Mouse (Mus musculus) kidney, postnatal 0 days (tissue): ENCODE measurements around the gene Azin2. TPM values are rescaled to one million over a fixed set of nuclear protein-coding genes. Genes with fewer than 3 reads are reported as not detected.

ENCODE experiments used
- ATAC-seq: fragments of 200-750 bp; cut with Nextera tagmentation; replicated peaks from 2 replicates; pipeline ENCODE4 v1.8.0; 2017; ENCODE audit warnings: low read depth, moderate number of reproducible peaks, moderate TSS enrichment, moderate library complexity; ENCODE audit not compliant: low FRiP score
- DNase-seq: peaks from one replicate; pipeline ENCODE4 v3.0.0-alpha.2; 2016; ENCODE audit warnings: low spot score
- H3K27ac ChIP-seq: fragments of 300-500 bp; sonication (generic); 2 replicates; pipeline ENCODE4 v1.5.1; 2014; ENCODE audit warnings: mild to moderate bottlenecking
- H3K27me3 ChIP-seq: fragments of 300-500 bp; sonication (generic); 2 replicates; pipeline ENCODE4 v1.6.1; 2014; ENCODE audit warnings: low read length, mixed read lengths; ENCODE audit not compliant: insufficient read depth
- H3K36me3 ChIP-seq: fragments of 300-500 bp; sonication (generic); 2 replicates; pipeline ENCODE4 v1.6.1; 2014; ENCODE audit warnings: low read length, mixed read lengths; ENCODE audit not compliant: insufficient read depth
- H3K4me1 ChIP-seq: fragments of 300-500 bp; sonication (generic); replicated peaks from 2 replicates; pipeline ENCODE4 v1.6.1; 2014; ENCODE audit warnings: antibody characterized with exemption, low read length, mixed read lengths; ENCODE audit not compliant: insufficient read depth
- H3K4me2 ChIP-seq: fragments of 300-500 bp; sonication (generic); 2 replicates; pipeline ENCODE4 v1.6.1; 2014; ENCODE audit warnings: mild to moderate bottlenecking, low read length, moderate library complexity, mixed read lengths
- H3K4me3 ChIP-seq: fragments of 300-500 bp; sonication (generic); replicated peaks from 2 replicates; pipeline ENCODE4 v1.5.1; 2014; ENCODE audit warnings: low read depth, low read length
- H3K9ac ChIP-seq: fragments of 300-500 bp; sonication (generic); 2 replicates; pipeline ENCODE4 v1.6.1; 2014; ENCODE audit warnings: low read depth, low read length
- H3K9me3 ChIP-seq: fragments of 300-500 bp; sonication (generic); replicated peaks from 2 replicates; pipeline ENCODE4 v1.6.1; 2016; ENCODE audit warnings: low read length, inconsistent platforms, mixed read lengths
- CTCF ChIP-seq: IDR thresholded peaks from 2 replicates; pipeline ENCODE4 v1.5.1; 2016; ENCODE audit warnings: antibody characterized with exemption, low read depth, mild to moderate bottlenecking, moderate library complexity
- WGBS: fragments of 180-500 bp; shearing (Covaris S2); extraction: QIAGEN DNeasy Blood & Tissue Kit; methylation state at CpG from one replicate; pipeline ENCODE4 v1.1.7; 2014; 5-methylcytosine and 5-hydroxymethylcytosine counted together
- polyA plus RNA-seq: library from polyadenylated mRNA; unstranded; fragments of >200 nt; fragmentation: Nextera tagmentation; extraction: Ambion mirVana; gene quantifications from 2 replicates; pipeline ENCODE4 v1.2.1, GENCODE M21; 2015

The Azin2 gene
- polyA plus RNA-seq, 1 experiment from 2014 or later: 21.5 TPM

- WGBS: 93% methylated on average over 9 of the region's 9 CpGs
Observed at GRCm38 (mm10) chr4:128991500-128992008, 29.3 kb upstream of the Azin2 start, which contains the start of gene Ak2. Gene Ak2, plus strand, starts transcription at chr4:128991958.

GRCm38 (mm10) chr4:128989678-128990077 lies 27.4 kb upstream of the Azin2 start:
- Histone ChIP-seq H3K36me3 (no peaks in the 10 kb centered on the region), H3K4me1 (0 out of 2 replicates have a peak, but pooled peaks cover 8% of the 10 kb centered on the region), H3K27me3 (no peaks in the 10 kb centered on the region), H3K4me2 (no peak overlapping the region), H3K9ac (no peak overlapping the region), H3K9me3 (no peaks in the 10 kb centered on the region), H3K4me3 (no peak overlapping the region), H3K27ac (no peak overlapping the region)
- WGBS: 59% methylated on average over 11 of the region's 11 CpGs
- no peak for DNase-seq
- ATAC-seq: no peak
- TF ChIP-seq CTCF: no peak

More at GRCm38 (mm10) chr4:128991500-128992008, 29.3 kb upstream of the Azin2 start, which contains the start of gene Ak2:
- Histone ChIP-seq H3K4me1 (0 out of 2 replicates have a peak, but pooled peaks cover 12% of the 10 kb centered on the region), H3K4me3 (no peak within 1 kb of the TSS), H3K27ac (no peak within 1 kb of the TSS), H3K9me3 (no peaks in the 10 kb centered on the region), H3K36me3 (no peaks in the 10 kb centered on the region), H3K9ac (no peak within 1 kb of the TSS), H3K27me3 (no peaks in the 10 kb centered on the region), H3K4me2 (no peak within 1 kb of the TSS; the same call in 1 of the 2 replicates)
- ATAC-seq (no peak), DNase-seq (no peak)
- no peak for TF ChIP-seq CTCF

GRCm38 (mm10) chr4:128988911-128989310 lies 26.7 kb upstream of the Azin2 start:
- Histone ChIP-seq H3K9me3 (no peaks in the 10 kb centered on the region), H3K9ac (no peak overlapping the region), H3K4me3 (no peak overlapping the region), H3K4me2 (no peak overlapping the region), H3K36me3 (no peaks in the 10 kb centered on the region), H3K27ac (no peak overlapping the region), H3K4me1 (0 out of 2 replicates have a peak, but pooled peaks cover 2% of the 10 kb centered on the region), H3K27me3 (no peaks in the 10 kb centered on the region)
- ATAC-seq: no peak
- no peak for DNase-seq
- no peak for TF ChIP-seq CTCF
- WGBS: 56% methylated on average over 3 of the region's 3 CpGs

GRCm38 (mm10) chr4:128984600-128984999 lies 22.4 kb upstream of the Azin2 start:
- Histone ChIP-seq H3K4me2 (no peak overlapping the region), H3K4me1 (no peaks in the 10 kb centered on the region), H3K9me3 (no peaks in the 10 kb centered on the region), H3K27me3 (no peaks in the 10 kb centered on the region), H3K9ac (no peak overlapping the region), H3K27ac (no peak overlapping the region), H3K4me3 (no peak overlapping the region), H3K36me3 (no peaks in the 10 kb centered on the region)
- DNase-seq (no peak), ATAC-seq (no peak)
- WGBS: 27% methylated on average over 3 of the region's 3 CpGs
- no peak for TF ChIP-seq CTCF

- no peaks in the 10 kb centered on the region for H3K4me1 ChIP-seq
- no peaks in the 10 kb centered on the region for H3K36me3 ChIP-seq
- TF ChIP-seq CTCF: no peak; the same call in 1 of the 2 replicates
- H3K4me3 ChIP-seq: no peak overlapping the region
- no peak overlapping the region for H3K27ac ChIP-seq
- no peak overlapping the region for H3K4me2 ChIP-seq
- H3K9me3 ChIP-seq: no peaks in the 10 kb centered on the region
- H3K9ac ChIP-seq: no peak overlapping the region
- no peaks in the 10 kb centered on the region for H3K27me3 ChIP-seq
- WGBS: 38% methylated on average over 2 of the region's 2 CpGs
- no peak for DNase-seq
- no peak for ATAC-seq
Observed at GRCm38 (mm10) chr4:128983656-128984055, 21.4 kb upstream of the Azin2 start.

- Histone ChIP-seq H3K27me3 (no peaks in the 10 kb centered on the region), H3K9ac (no peak overlapping the region), H3K27ac (no peak overlapping the region), H3K4me3 (no peak overlapping the region), H3K4me2 (no peak overlapping the region), H3K36me3 (no peaks in the 10 kb centered on the region), H3K4me1 (no peaks in the 10 kb centered on the region), H3K9me3 (no peaks in the 10 kb centered on the region)
- DNase-seq: no peak
- ATAC-seq: no peak
- WGBS: 80% methylated on average over 2 of the region's 2 CpGs
- no peak for TF ChIP-seq CTCF
Observed at GRCm38 (mm10) chr4:128983151-128983550, 20.9 kb upstream of the Azin2 start.

- no peaks in the 10 kb centered on the region for H3K9me3 ChIP-seq
- H3K4me1 ChIP-seq: no peaks in the 10 kb centered on the region
- no peaks in the 10 kb centered on the region for H3K36me3 ChIP-seq
- WGBS: 57% methylated on average over 11 of the region's 11 CpGs
- H3K27me3 ChIP-seq: no peaks in the 10 kb centered on the region
- TF ChIP-seq CTCF: no peak
- DNase-seq: no peak
- no peak for ATAC-seq
- H3K4me3 ChIP-seq: no peak overlapping the region
- H3K4me2 ChIP-seq: no peak overlapping the region
- no peak overlapping the region for H3K27ac ChIP-seq
- no peak overlapping the region for H3K9ac ChIP-seq
Observed at GRCm38 (mm10) chr4:128981833-128982180, 19.6 kb upstream of the Azin2 start.
